ENCODE assay signal across 9 mouse cellular contexts in genomic region chr16:13117299-13117966, GRCm38 (mm10). TPM values are rescaled to one million over a fixed set of nuclear protein-coding genes. Genes with fewer than 3 reads are reported as not detected.
DNase-seq lines count a peak whose midpoint lies in the region; ATAC-seq and TF ChIP-seq lines count a peak whose summit lies in the region.
"Had no signal": no experiment of that assay in that cellular context is flagged by ENCODE, and none has a peak within 500 bp of the region (broad histone marks: within the 10 kb centered on the region; RNA-seq: fewer than 3 reads in every experiment).

No protein-coding gene starts in this region.

- H3K36me3 ChIP-seq in CH12.LX (replicated peaks in 1 of 2; ENCODE audit: control insufficient read depth in 1 of 2, insufficient read depth in 1 of 2, low read length in 1 of 2) = peaks cover 67 to 93% of the 10 kb centered on the region in 2 experiments
- peaks cover 7% of the 10 kb centered on the region; the same call in 1 of the 2 replicates for H3K36me3 ChIP-seq in heart, embryonic 11.5 days (ENCODE audit: control insufficient read depth, insufficient read depth, low read length)
- peaks cover 39% of the 10 kb centered on the region for H3K36me3 ChIP-seq in kidney, embryonic 16.5 days (ENCODE audit: insufficient read depth, low read length)
- peaks cover 12% of the 10 kb centered on the region; the same call in 1 of the 2 replicates for H3K36me3 ChIP-seq in lung, postnatal 0 days (ENCODE audit: insufficient read depth, low read length)

- peak; percentile 90 for TF ChIP-seq RAD21 in CH12.LX (IDR thresholded peaks at IDR 0.05; ENCODE audit: low read depth, low read length)

- peak; percentile 83 to 89 for TF ChIP-seq CTCF in CH12.LX (conservative IDR thresholded peaks at IDR 0.05 in 1 of 2, IDR thresholded peaks at IDR 0.05 in 1 of 2; ENCODE audit: low read depth in 2 of 2, low read length in 2 of 2)
- peak; percentile 78 for TF ChIP-seq CTCF in lung, postnatal 0 days (IDR thresholded peaks at IDR 0.05)

- in situ Hi-C loops in CH12.LX (cut with MboI; ENCODE audit: low pct_ligation_motif_present, low pct_unique_long_range_greater_than_20kb, low sequenced_read_pairs) = loop anchor here (10.0 kb wide), 1 partner anchor 287 kb away; no protein-coding TSS in a partner anchor

- dilution Hi-C loops in CH12.LX (cut with MboI; ENCODE audit: extremely low pct_ligation_motif_present, extremely low pct_unique_long_range_greater_than_20kb, low sequenced_read_pairs) = no loop called here

- H3K4me1 ChIP-seq in CH12.LX (ENCODE audit: control insufficient read depth in 1 of 2, insufficient read depth in 2 of 2) = peaks cover 0 to 11% of the 10 kb centered on the region in 2 experiments; a peak in 2 of 4 replicates
- no peaks in the 10 kb centered on the region for H3K4me1 ChIP-seq in heart, embryonic 11.5 days (ENCODE audit: control insufficient read depth, insufficient read depth, low read length)
- H3K4me1 ChIP-seq in kidney, embryonic 16.5 days (ENCODE audit: insufficient read depth, low read length) = no peaks in the 10 kb centered on the region
- H3K4me1 ChIP-seq in lung, postnatal 0 days (ENCODE audit: insufficient read depth, low read depth, low read length) = no peaks in the 10 kb centered on the region

- no peak overlapping the region for H3K4me2 ChIP-seq in CH12.LX (ENCODE audit: insufficient read depth, low read depth, poor library complexity, severe bottlenecking)
- no peak overlapping the region for H3K4me2 ChIP-seq in heart, embryonic 11.5 days
- H3K4me2 ChIP-seq in kidney, embryonic 16.5 days (replicated peaks; ENCODE audit: low read depth, low read length) = no peak overlapping the region
- H3K4me2 ChIP-seq in lung, postnatal 0 days (replicated peaks; ENCODE audit: low read depth, low read length) = no peak overlapping the region

- no peak for TF ChIP-seq POLR2A in CH12.LX (IDR thresholded peaks at IDR 0.05; ENCODE audit: low read depth, low read length)

- H3K9me3 ChIP-seq in CH12.LX (replicated peaks; ENCODE audit: low read length) = peaks cover 4% of the 10 kb centered on the region
- H3K9me3 ChIP-seq in heart, embryonic 11.5 days (replicated peaks; ENCODE audit: control insufficient read depth, low read length) = no peaks in the 10 kb centered on the region
- H3K9me3 ChIP-seq in kidney, embryonic 16.5 days (ENCODE audit: low read length) = no peaks in the 10 kb centered on the region
- no peaks in the 10 kb centered on the region for H3K9me3 ChIP-seq in lung, postnatal 0 days (ENCODE audit: low read length)

- no peak overlapping the region for H3K4me3 ChIP-seq in CH12.LX (replicated peaks in 1 of 3; ENCODE audit: low read depth in 2 of 3, low read length in 2 of 3, poor library complexity in 1 of 3)
- H3K4me3 ChIP-seq in heart, embryonic 11.5 days (ENCODE audit: low read depth, low read length) = no peak overlapping the region
- no peak overlapping the region for H3K4me3 ChIP-seq in kidney, embryonic 16.5 days (ENCODE audit: low read length)
- no peak overlapping the region for H3K4me3 ChIP-seq in lung, postnatal 0 days (ENCODE audit: low read depth, low read length)
- H3K4me3 ChIP-seq: myocyte had no signal

- TF ChIP-seq EP300 in CH12.LX (IDR thresholded peaks at IDR 0.05; ENCODE audit: low read length) = no peak
- no peak for TF ChIP-seq EP300 in lung, postnatal 0 days (IDR thresholded peaks at IDR 0.05)

- no peaks in the 10 kb centered on the region for H3K27me3 ChIP-seq in CH12.LX (replicated peaks)
- H3K27me3 ChIP-seq in heart, embryonic 11.5 days (ENCODE audit: control insufficient read depth, insufficient read depth, low read length) = no peaks in the 10 kb centered on the region
- no peaks in the 10 kb centered on the region for H3K27me3 ChIP-seq in kidney, embryonic 16.5 days (ENCODE audit: insufficient read depth, low read length)
- no peaks in the 10 kb centered on the region for H3K27me3 ChIP-seq in lung, postnatal 0 days (replicated peaks; ENCODE audit: insufficient read depth, low read length)

- peak; percentile 74 for DNase-seq in CH12.LX (ENCODE audit: extremely low read depth)
- peak; percentile 87 for DNase-seq in R1 (ENCODE audit: low read depth, low spot score)
- peak; percentile 83 for DNase-seq in embryo, embryonic 10 days (ENCODE audit: low spot score)
- peak; percentile 87 for DNase-seq in lung, postnatal 0 days (ENCODE audit: low spot score)
- DNase-seq in retina, postnatal 7 days (ENCODE audit: low read depth, low spot score) = peak; percentile 59
- DNase-seq in frontal cortex, postnatal 25 days (ENCODE audit: low spot score in 2 of 2) = no peak

- 67% methylated on average over 9 of the region's 9 CpGs for WGBS in heart, embryonic 11.5 days (ENCODE audit: insufficient replicate concordance)
- 66% methylated on average over 9 of the region's 9 CpGs for WGBS in kidney, embryonic 16.5 days
- 62% methylated on average over 9 of the region's 9 CpGs for WGBS in lung, postnatal 0 days

- ATAC-seq in heart, embryonic 11.5 days (replicated peaks; ENCODE audit: insufficient number of reproducible peaks, low FRiP score, low TSS enrichment) = 0 out of 2 replicates have a peak, but pooled peaks have one; percentile 58
- peak; percentile 91 for ATAC-seq in kidney, embryonic 16.5 days (ENCODE audit: low FRiP score, low TSS enrichment)
- ATAC-seq in lung, postnatal 0 days = peak; percentile 85

- H3K27ac ChIP-seq in CH12.LX (ENCODE audit: insufficient read depth, low read depth) = no peak overlapping the region
- H3K27ac ChIP-seq in heart, embryonic 11.5 days (ENCODE audit: low read depth, low read length) = no peak overlapping the region
- H3K27ac ChIP-seq in kidney, embryonic 16.5 days (ENCODE audit: low read length) = no peak overlapping the region
- H3K27ac ChIP-seq in lung, postnatal 0 days (ENCODE audit: low read length) = no peak overlapping the region

- H3K9ac ChIP-seq in CH12.LX (ENCODE audit: insufficient read depth, low read depth) = no peak overlapping the region
- H3K9ac ChIP-seq in heart, embryonic 11.5 days (ENCODE audit: low read depth, low read length) = no peak overlapping the region
- H3K9ac ChIP-seq in kidney, embryonic 16.5 days (replicated peaks; ENCODE audit: low read length) = no peak overlapping the region
- H3K9ac ChIP-seq in lung, postnatal 0 days (replicated peaks; ENCODE audit: low read depth) = no peak overlapping the region

- peaks cover 6% of the 10 kb centered on the region; the same call in 1 of the 2 replicates for H3K79me2 ChIP-seq in CH12.LX (replicated peaks; ENCODE audit: control insufficient read depth, extremely low read depth, insufficient read depth, poor library complexity, severe bottlenecking)

TF ChIP-seq in CH12.LX, 34 proteins besides CTCF, POLR2A, EP300 and RAD21:
- peak; percentile 62 for TF ChIP-seq SMC3 (IDR thresholded peaks at IDR 0.05; ENCODE audit: low read depth, low read length)
- TF ChIP-seq MXI1 (IDR thresholded peaks at IDR 0.05; ENCODE audit: low read depth, low read length) = no peak
- TF ChIP-seq MYC (IDR thresholded peaks at IDR 0.05; ENCODE audit: low read depth, low read length) = 0 out of 2 replicates have a peak, but pooled peaks have one; percentile 39
TF ChIP-seq in CH12.LX: peak in this region for 2.

RNA-seq across cellular contexts. Expression of gene Ercc4, which starts 7.9 kb away (rescaled TPM):
- 16.6 and 18.3 TPM in 2 replicates for total RNA-seq in CH12.LX (2012; rRNA removed)
- 9.6 and 10.1 TPM in 2 replicates for total RNA-seq in CH12.LX (2014; rRNA removed)
- polyA plus RNA-seq in CH12.LX (2012; ENCODE audit: insufficient read length, low read depth) = 23.0 and 23.3 TPM in 2 replicates
- polyA plus RNA-seq in heart, embryonic 11.5 days (2014; fragmentation: Nextera tagmentation; extraction: Ambion mirVana) = 8.7 and 9.4 TPM in 2 replicates
- 14.4 and 16.7 TPM in 2 replicates for polyA plus RNA-seq in kidney, embryonic 16.5 days (2015; fragmentation: Nextera tagmentation; extraction: Ambion mirVana)
- 7.9 and 8.1 TPM in 2 replicates for polyA plus RNA-seq in lung, postnatal 0 days (2015; fragmentation: Nextera tagmentation; extraction: Ambion mirVana)

Comparison
In these comparisons a context has a peak if more than half of its experiments do, and no peak if none do; other contexts are left out.
1. DNase-seq: peak in CH12.LX (single experiment), R1 (single experiment), embryo, embryonic 10 days (single experiment), lung, postnatal 0 days (single experiment) and retina, postnatal 7 days (single experiment); none in frontal cortex, postnatal 25 days (0 of 2).
2. Peak in every context shown above with its lines, with median percentiles within 50 percentile points of each other: ATAC-seq.